Mouse (Mus musculus) hindbrain, postnatal 0 days (tissue): ENCODE measurements around the gene Svs5. TPM values are rescaled to one million over a fixed set of nuclear protein-coding genes. Genes with fewer than 3 reads are reported as not detected.

Experiments used
- ATAC-seq: fragments of 200-750 bp; cut with Nextera tagmentation; 2 replicates; pipeline ENCODE4 v1.8.0; 2017; ENCODE audit warnings: mild to moderate bottlenecking, moderate TSS enrichment, moderate library complexity
- DNase-seq: peaks from one replicate; pipeline ENCODE4 v3.0.0-alpha.2; 2015; ENCODE audit warnings: low spot score
- H3K27ac ChIP-seq: fragments of 300-500 bp; sonication (generic); 2 replicates; pipeline ENCODE4 v1.5.1; 2014; ENCODE audit warnings: mild to moderate bottlenecking
- H3K27me3 ChIP-seq: fragments of 300-500 bp; sonication (generic); 2 replicates; pipeline ENCODE4 v1.6.1; 2014; ENCODE audit warnings: low read length, mixed read lengths; ENCODE audit not compliant: insufficient read depth
- H3K36me3 ChIP-seq: fragments of 300-500 bp; sonication (generic); 2 replicates; pipeline ENCODE4 v1.6.1; 2014; ENCODE audit warnings: low read length, mixed read lengths; ENCODE audit not compliant: insufficient read depth
- H3K4me1 ChIP-seq: fragments of 300-500 bp; sonication (generic); 2 replicates; pipeline ENCODE4 v1.6.1; 2014; ENCODE audit warnings: antibody characterized with exemption, low read length, mixed read lengths; ENCODE audit not compliant: insufficient read depth
- H3K4me2 ChIP-seq: fragments of 300-500 bp; sonication (generic); 2 replicates; pipeline ENCODE4 v1.6.1; 2014; ENCODE audit warnings: low read depth, mild to moderate bottlenecking, low read length, moderate library complexity, mixed read lengths
- H3K4me3 ChIP-seq: fragments of 300-500 bp; sonication (generic); 2 replicates; pipeline ENCODE4 v1.5.1; 2014; ENCODE audit warnings: low read length
- H3K9ac ChIP-seq: fragments of 300-500 bp; sonication (generic); replicated peaks from 2 replicates; pipeline ENCODE4 v1.6.1; 2014; ENCODE audit warnings: mild to moderate bottlenecking, low read length, moderate library complexity, mixed read lengths
- H3K9me3 ChIP-seq: fragments of 300-500 bp; sonication (generic); 2 replicates; pipeline ENCODE4 v1.6.1; 2016; ENCODE audit warnings: low read length, mixed read lengths
- CTCF ChIP-seq: IDR thresholded peaks from 2 replicates; pipeline ENCODE4 v1.5.1; 2016; ENCODE audit warnings: antibody characterized with exemption, control low read depth, low read depth
- WGBS: fragments of 180-500 bp; shearing (Covaris S2); extraction: QIAGEN DNeasy Blood & Tissue Kit; methylation state at CpG from one replicate; pipeline ENCODE4 v1.1.7; 2014; 5-methylcytosine and 5-hydroxymethylcytosine counted together
- polyA plus RNA-seq: library from polyadenylated mRNA; unstranded; fragments of >200 nt; fragmentation: Nextera tagmentation; extraction: Ambion mirVana; gene quantifications from 2 replicates; pipeline ENCODE4 v1.2.1, GENCODE M21; 2015
- total RNA-seq: library from RNA; depleted of rRNA; stranded (reverse); fragments of >200 nt; gene quantifications from 2 replicates; pipeline ENCODE4 v1.2.3, GENCODE M21; 2014

Gene Svs5
- total and polyA plus RNA-seq, 2 experiments from 2014 or later, result not detected

- H3K9ac ChIP-seq, result no peak overlapping the region
- no peak for TF ChIP-seq CTCF
- H3K9me3 ChIP-seq, result no peaks in the 10 kb centered on the region
- ATAC-seq (no peak), DNase-seq (no peak)
- H3K27ac ChIP-seq, result no peak overlapping the region
- 29% methylated on average over 13 of the region's 13 CpGs for WGBS
- no peaks in the 10 kb centered on the region for H3K27me3 ChIP-seq
- H3K4me1 ChIP-seq, result no peaks in the 10 kb centered on the region
- no peaks in the 10 kb centered on the region for H3K36me3 ChIP-seq
- no peak overlapping the region for H3K4me3 ChIP-seq
- H3K4me2 ChIP-seq, result no peak overlapping the region
Measured at GRCm38 (mm10) chr2:164360974-164361657, 28.6 kb downstream of the Svs5 start.

GRCm38 (mm10) chr2:164366947-164367346, 34.4 kb downstream of the Svs5 start:
- Histone ChIP-seq H3K4me1 (no peaks in the 10 kb centered on the region), H3K4me2 (no peak overlapping the region), H3K27me3 (no peaks in the 10 kb centered on the region), H3K9ac (no peak overlapping the region), H3K4me3 (no peak overlapping the region), H3K9me3 (no peaks in the 10 kb centered on the region), H3K27ac (no peak overlapping the region), H3K36me3 (no peaks in the 10 kb centered on the region)
- no peak for ATAC-seq
- no peak for DNase-seq
- WGBS, result 38% methylated on average over 3 of the region's 3 CpGs
- no peak for TF ChIP-seq CTCF

GRCm38 (mm10) chr2:164368620-164369105, 36.1 kb downstream of the Svs5 start:
- TF ChIP-seq CTCF, result no peak
- Histone ChIP-seq H3K4me1 (no peaks in the 10 kb centered on the region), H3K9me3 (no peaks in the 10 kb centered on the region), H3K36me3 (no peaks in the 10 kb centered on the region), H3K27ac (no peak overlapping the region), H3K4me3 (no peak overlapping the region), H3K9ac (no peak overlapping the region), H3K4me2 (no peak overlapping the region), H3K27me3 (no peaks in the 10 kb centered on the region)
- DNase-seq (no peak), ATAC-seq (no peak)
- 83% methylated on average over 6 of the region's 6 CpGs for whole genome bisulfite sequencing

- no peak for ATAC-seq
- no peak overlapping the region for H3K27ac ChIP-seq
- H3K9me3 ChIP-seq, result no peaks in the 10 kb centered on the region
- no peak for TF ChIP-seq CTCF
- H3K36me3 ChIP-seq, result no peaks in the 10 kb centered on the region
- no peak overlapping the region for H3K4me3 ChIP-seq
- H3K4me2 ChIP-seq, result no peak overlapping the region
- H3K27me3 ChIP-seq, result no peaks in the 10 kb centered on the region
- H3K9ac ChIP-seq, result no peak overlapping the region
- WGBS, result 81% methylated on average over 3 of the region's 3 CpGs
- DNase-seq, result no peak
- H3K4me1 ChIP-seq, result no peaks in the 10 kb centered on the region
Measured at GRCm38 (mm10) chr2:164371371-164371770, 38.8 kb downstream of the Svs5 start.

- H3K9me3 ChIP-seq, result no peaks in the 10 kb centered on the region
- WGBS, result 21% methylated on average over 3 of the region's 3 CpGs
- H3K4me2 ChIP-seq, result no peak overlapping the region
- no peak for TF ChIP-seq CTCF
- ATAC-seq (no peak), DNase-seq (no peak)
- H3K36me3 ChIP-seq, result no peaks in the 10 kb centered on the region
- no peaks in the 10 kb centered on the region for H3K4me1 ChIP-seq
- H3K9ac ChIP-seq, result no peak overlapping the region
- no peaks in the 10 kb centered on the region for H3K27me3 ChIP-seq
- no peak overlapping the region for H3K27ac ChIP-seq
- no peak overlapping the region for H3K4me3 ChIP-seq
Measured at GRCm38 (mm10) chr2:164372408-164373053, 40.0 kb downstream of the Svs5 start.

GRCm38 (mm10) chr2:164373187-164373586, 40.6 kb downstream of the Svs5 start:
- no peak for ATAC-seq
- TF ChIP-seq CTCF, result no peak
- no peak overlapping the region for H3K9ac ChIP-seq
- H3K4me3 ChIP-seq, result no peak overlapping the region
- H3K36me3 ChIP-seq, result no peaks in the 10 kb centered on the region
- no peak for DNase-seq
- no peak overlapping the region for H3K4me2 ChIP-seq
- WGBS, result 47% methylated on average over 4 of the region's 4 CpGs
- no peak overlapping the region for H3K27ac ChIP-seq
- H3K4me1 ChIP-seq, result no peaks in the 10 kb centered on the region
- no peaks in the 10 kb centered on the region for H3K27me3 ChIP-seq
- H3K9me3 ChIP-seq, result no peaks in the 10 kb centered on the region
